Mouse (Mus musculus) liver, embryonic 15.5 days (tissue): ENCODE measurements at regions not wholly inside any gene's neighbourhood (a gene's known extent, or its start where the extent isn't known, plus 50 kb on each side); places are given as distances from the start of the nearest gene placed in this dataset.
"Not testable (repeated sequence)": the region's sequence is repeated elsewhere in the genome, so short reads cannot be mapped to it uniquely, and the experiment has no call there.

Experiments
- ATAC-seq: fragments of 200-750 bp; cut with Nextera tagmentation; 2 replicates; pipeline ENCODE4 v1.8.0; 2017; ENCODE audit warnings: moderate number of reproducible peaks, mild to moderate bottlenecking, moderate library complexity; ENCODE audit not compliant: insufficient read depth
- H3K27ac ChIP-seq: fragments of 300-500 bp; sonication (generic); replicated peaks from 2 replicates; pipeline ENCODE4 v1.5.1; 2015; ENCODE audit warnings: mild to moderate bottlenecking, inconsistent platforms
- H3K27me3 ChIP-seq: fragments of 300-500 bp; sonication (generic); 2 replicates; pipeline ENCODE4 v1.6.1; 2015; ENCODE audit warnings: mild to moderate bottlenecking, inconsistent platforms
- H3K36me3 ChIP-seq: fragments of 300-500 bp; sonication (generic); replicated peaks from 2 replicates; pipeline ENCODE4 v1.6.1; 2015; ENCODE audit warnings: moderate library complexity, mild to moderate bottlenecking, inconsistent platforms
- H3K4me1 ChIP-seq: fragments of 300-500 bp; sonication (generic); replicated peaks from 2 replicates; pipeline ENCODE4 v1.6.1; 2015; ENCODE audit warnings: inconsistent platforms
- H3K4me2 ChIP-seq: fragments of 300-500 bp; sonication (generic); 2 replicates; pipeline ENCODE4 v1.6.1; 2015; ENCODE audit warnings: moderate library complexity, mild to moderate bottlenecking, inconsistent platforms
- H3K4me3 ChIP-seq: fragments of 300-500 bp; sonication (generic); replicated peaks from 2 replicates; pipeline ENCODE4 v1.5.1; 2015; ENCODE audit warnings: mild to moderate bottlenecking, inconsistent platforms
- H3K9ac ChIP-seq: fragments of 300-500 bp; sonication (generic); 2 replicates; pipeline ENCODE4 v1.6.1; 2015; ENCODE audit warnings: moderate library complexity, mild to moderate bottlenecking, inconsistent platforms
- H3K9me3 ChIP-seq: fragments of 300-500 bp; sonication (generic); replicated peaks from 2 replicates; pipeline ENCODE4 v1.6.1; 2016; ENCODE audit warnings: inconsistent platforms
- WGBS: fragments of 180-500 bp; shearing (Covaris S2); methylation state at CpG from one replicate; pipeline ENCODE4 v1.1.7; 2015; ENCODE audit warnings: mixed read lengths; ENCODE audit not compliant: insufficient replicate concordance; 5-methylcytosine and 5-hydroxymethylcytosine counted together

GRCm38 (mm10) chr2:78533881-78534280, 334.0 kb upstream of the Ube2e3 start:
- H3K4me3 ChIP-seq, H3K4me2 ChIP-seq, H3K36me3 ChIP-seq, ATAC-seq, H3K9me3 ChIP-seq, H3K4me1 ChIP-seq, H3K27me3 ChIP-seq, H3K27ac ChIP-seq, H3K9ac ChIP-seq: not testable (repeated sequence)
- 80% methylated on average over 5 of the region's 5 CpGs for WGBS

DNA sequence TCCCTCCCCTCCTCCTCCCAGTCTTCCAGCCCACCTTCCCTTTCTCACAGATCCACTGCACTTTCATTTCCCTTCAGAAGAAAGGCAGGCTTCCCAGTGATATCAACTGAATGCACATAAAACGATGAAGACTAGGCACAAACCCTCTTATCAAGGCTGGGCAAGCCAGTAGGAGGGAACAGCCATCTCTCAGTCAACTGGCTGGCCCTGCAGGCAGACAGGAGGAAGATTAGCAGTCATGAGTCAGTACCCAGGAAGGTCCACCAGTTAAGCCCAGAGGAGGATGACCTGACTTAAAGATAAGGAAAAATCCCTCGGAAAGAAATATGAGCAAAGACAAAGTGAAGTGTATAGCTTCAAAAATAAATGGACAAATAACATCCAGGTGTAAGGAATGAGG, 337.4 kb upstream of the Ube2e3 start:
- Histone ChIP-seq H3K27me3 (no peaks in the 10 kb centered on the region), H3K9ac (no peak overlapping the region), H3K27ac (no peak overlapping the region), H3K4me3 (no peak overlapping the region), H3K36me3 (no peaks in the 10 kb centered on the region), H3K4me2 (no peak overlapping the region), H3K9me3 (no peaks in the 10 kb centered on the region), H3K4me1 (0 out of 2 replicates have a peak, but pooled peaks cover 3% of the 10 kb centered on the region)
- 22% methylated on average over 2 of the region's 2 CpGs for WGBS
- peak; percentile 56 for ATAC-seq

DNA sequence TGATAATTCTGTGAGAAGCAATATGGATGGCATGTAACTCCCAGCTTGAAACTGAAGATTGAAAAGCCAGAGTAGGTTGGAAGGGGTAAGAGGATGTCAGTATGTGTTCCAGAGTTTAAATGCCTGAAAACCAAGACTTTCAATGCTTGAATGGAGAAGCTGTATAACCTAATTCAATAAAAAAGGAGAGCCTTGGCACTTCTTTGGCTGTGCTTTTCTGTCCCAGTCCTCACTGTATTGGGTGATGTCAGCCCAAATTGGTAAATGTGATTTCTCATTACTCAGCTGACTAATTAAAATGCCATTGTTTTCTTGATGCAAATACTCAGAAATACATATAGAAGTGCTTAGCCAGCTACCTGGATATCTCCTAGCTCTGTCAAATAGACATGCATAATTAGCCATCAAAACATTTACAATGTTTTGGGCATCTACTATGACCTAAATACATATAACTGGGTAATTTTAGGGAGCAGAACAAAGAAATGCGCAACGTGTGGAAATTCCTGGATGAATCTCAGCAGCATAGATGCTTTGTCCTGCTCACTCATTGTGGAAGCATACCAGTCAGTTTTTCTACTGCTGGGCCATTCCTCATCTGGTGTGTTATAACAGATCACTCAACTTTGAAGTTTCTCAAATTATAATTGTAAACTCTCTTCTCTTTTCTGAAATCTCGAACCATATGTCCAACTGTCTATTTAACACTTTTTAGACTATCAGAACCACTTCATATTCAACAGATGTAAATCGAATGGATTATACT, 347.5 kb upstream of the Ube2e3 start:
- Histone ChIP-seq H3K4me2 (no peak overlapping the region), H3K27ac (no peak overlapping the region), H3K4me3 (no peak overlapping the region), H3K27me3 (no peaks in the 10 kb centered on the region), H3K9ac (no peak overlapping the region), H3K36me3 (no peaks in the 10 kb centered on the region), H3K9me3 (no peaks in the 10 kb centered on the region), H3K4me1 (no peaks in the 10 kb centered on the region)
- WGBS, result 70% methylated on average over 4 of the region's 4 CpGs
- no peak for ATAC-seq

DNA sequence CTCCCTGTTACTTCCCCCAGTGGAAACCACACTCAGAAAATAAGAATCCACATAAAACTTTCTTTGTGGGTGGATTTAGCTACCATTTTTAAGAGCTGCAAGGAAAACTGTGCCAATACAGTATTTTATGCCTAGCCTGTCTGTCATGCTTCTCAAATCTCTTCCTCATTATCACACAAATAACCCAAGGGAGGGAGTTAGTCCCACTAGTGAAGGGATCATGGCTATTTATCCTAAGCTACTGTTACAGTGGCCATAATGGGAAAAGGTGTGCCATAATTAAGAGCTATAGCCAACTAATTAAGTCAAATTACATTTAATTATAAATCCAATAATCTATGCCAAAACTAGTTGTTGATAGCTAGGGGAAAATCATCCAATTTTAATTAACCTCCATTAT, 374.8 kb upstream of the Ube2e3 start:
- Histone ChIP-seq H3K4me1 (no peaks in the 10 kb centered on the region), H3K9me3 (no peaks in the 10 kb centered on the region), H3K4me2 (no peak overlapping the region), H3K27ac (no peak overlapping the region), H3K27me3 (no peaks in the 10 kb centered on the region), H3K4me3 (no peak overlapping the region), H3K36me3 (no peaks in the 10 kb centered on the region), H3K9ac (no peak overlapping the region)
- no peak for ATAC-seq

- WGBS, result 62% methylated on average over 4 of the region's 4 CpGs
- Histone ChIP-seq H3K4me2 (no peak overlapping the region), H3K9me3 (no peaks in the 10 kb centered on the region), H3K36me3 (no peaks in the 10 kb centered on the region), H3K9ac (no peak overlapping the region), H3K27me3 (no peaks in the 10 kb centered on the region), H3K27ac (no peak overlapping the region), H3K4me3 (no peak overlapping the region), H3K4me1 (no peaks in the 10 kb centered on the region)
- no peak for ATAC-seq
Measured at GRCm38 (mm10) chr2:78480036-78480435, 387.9 kb upstream of the Ube2e3 start.

GRCm38 (mm10) chr2:78459444-78459843, 408.5 kb upstream of the Ube2e3 start:
- ATAC-seq, result no peak
- 71% methylated on average over 4 of the region's 4 CpGs for WGBS
- H3K9ac ChIP-seq, result no peak overlapping the region

GRCm38 (mm10) chr2:78453411-78453810, 414.5 kb upstream of the Ube2e3 start:
- Histone ChIP-seq H3K9me3 (no peaks in the 10 kb centered on the region), H3K36me3 (no peaks in the 10 kb centered on the region), H3K4me1 (no peaks in the 10 kb centered on the region), H3K27ac (no peak overlapping the region), H3K27me3 (no peaks in the 10 kb centered on the region), H3K9ac (no peak overlapping the region), H3K4me2 (no peak overlapping the region), H3K4me3 (no peak overlapping the region)
- no peak for ATAC-seq
- WGBS, result 52% methylated on average over 3 of the region's 3 CpGs

More at GRCm38 (mm10) chr2:78459444-78459843, 408.5 kb upstream of the Ube2e3 start:
- Histone ChIP-seq H3K27me3 (no peaks in the 10 kb centered on the region), H3K4me2 (no peak overlapping the region), H3K36me3 (no peaks in the 10 kb centered on the region), H3K9me3 (no peaks in the 10 kb centered on the region), H3K27ac (no peak overlapping the region), H3K4me1 (no peaks in the 10 kb centered on the region), H3K4me3 (no peak overlapping the region)

DNA sequence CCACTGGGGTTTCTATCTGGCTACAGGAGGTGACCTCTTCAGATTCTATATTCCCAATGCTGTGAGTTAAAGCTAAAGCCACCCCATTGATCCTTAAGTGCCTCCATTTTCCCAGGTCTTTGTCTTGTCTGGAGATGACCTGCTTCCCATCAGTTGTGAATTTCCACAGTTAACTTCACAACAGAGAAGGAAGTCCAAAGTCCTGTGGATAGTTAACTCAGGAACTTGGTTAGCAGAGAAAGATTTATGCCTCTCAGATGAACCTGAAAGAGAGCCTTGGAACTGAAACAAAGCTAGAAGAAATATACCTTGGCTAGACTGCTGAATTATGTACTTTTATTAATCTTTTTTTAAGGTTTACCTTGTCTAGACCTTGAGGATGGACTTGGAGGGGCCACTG, 431.1 kb upstream of the Ube2e3 start:
- Histone ChIP-seq H3K4me3 (no peak overlapping the region), H3K4me2 (no peak overlapping the region), H3K4me1 (no peaks in the 10 kb centered on the region), H3K36me3 (no peaks in the 10 kb centered on the region), H3K27ac (no peak overlapping the region), H3K27me3 (no peaks in the 10 kb centered on the region), H3K9ac (no peak overlapping the region), H3K9me3 (no peaks in the 10 kb centered on the region)
- no peak for ATAC-seq

DNA sequence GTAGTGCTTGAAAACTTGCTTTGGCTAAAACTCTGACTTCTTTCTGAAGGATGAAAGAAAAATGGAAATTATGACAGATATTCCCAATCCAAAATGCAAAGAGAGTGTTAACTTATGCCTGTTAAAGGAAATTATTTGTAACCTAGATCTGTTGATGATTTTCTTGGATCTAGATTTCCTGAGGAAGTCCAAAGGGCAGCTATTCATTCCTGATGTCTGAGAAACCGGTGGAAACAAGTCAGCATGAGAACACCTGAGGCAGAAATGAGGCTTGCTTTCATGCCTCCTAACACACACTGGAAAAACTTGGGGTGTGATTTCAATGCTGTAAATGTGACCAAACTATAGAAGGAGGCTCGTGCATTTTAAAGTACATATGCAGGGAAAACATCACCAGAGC, 432.9 kb upstream of the Ube2e3 start:
- H3K27me3 ChIP-seq, result no peaks in the 10 kb centered on the region
- no peaks in the 10 kb centered on the region for H3K4me1 ChIP-seq
- no peak overlapping the region for H3K4me3 ChIP-seq
- H3K9ac ChIP-seq, result no peak overlapping the region
- no peak overlapping the region for H3K27ac ChIP-seq
- 32% methylated on average over 2 of the region's 2 CpGs for WGBS
- H3K9me3 ChIP-seq, result no peaks in the 10 kb centered on the region
- no peak for ATAC-seq
- no peaks in the 10 kb centered on the region for H3K36me3 ChIP-seq
- no peak overlapping the region for H3K4me2 ChIP-seq

DNA sequence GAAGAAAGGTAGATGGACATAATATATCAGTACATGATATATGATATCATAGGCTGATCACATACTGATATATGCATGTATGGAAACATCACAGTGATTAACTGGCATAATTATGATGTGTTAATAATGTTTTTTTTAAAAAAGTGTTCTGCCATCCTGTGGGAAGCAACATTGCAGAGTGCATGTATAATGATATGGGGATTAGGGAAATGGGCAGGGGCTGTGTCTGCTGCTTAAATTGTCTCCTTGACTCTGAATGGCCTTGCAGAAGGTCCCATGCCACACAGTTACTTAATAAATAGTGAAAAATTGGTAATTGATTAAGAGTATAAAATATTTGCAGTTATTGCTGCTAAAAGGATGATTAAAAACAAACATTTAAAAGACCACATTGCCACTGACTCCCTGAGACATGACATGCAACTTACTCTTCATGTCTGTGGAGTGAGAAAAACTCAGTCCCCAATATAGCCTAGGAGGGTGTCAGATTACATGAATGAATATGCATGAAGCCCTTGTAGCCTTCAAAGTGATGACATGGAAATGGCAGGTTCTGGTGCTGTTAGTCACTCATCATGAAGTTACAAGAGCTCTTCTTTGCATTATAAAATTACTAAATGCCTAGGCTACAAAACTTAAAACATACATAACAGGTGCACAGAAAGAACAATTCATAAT, 440.1 kb upstream of the Ube2e3 start:
- Histone ChIP-seq H3K4me2 (no peak overlapping the region), H3K27me3 (no peaks in the 10 kb centered on the region), H3K27ac (no peak overlapping the region), H3K4me3 (no peak overlapping the region), H3K36me3 (no peaks in the 10 kb centered on the region), H3K4me1 (no peaks in the 10 kb centered on the region), H3K9me3 (no peaks in the 10 kb centered on the region), H3K9ac (no peak overlapping the region)
- ATAC-seq, result no peak

DNA sequence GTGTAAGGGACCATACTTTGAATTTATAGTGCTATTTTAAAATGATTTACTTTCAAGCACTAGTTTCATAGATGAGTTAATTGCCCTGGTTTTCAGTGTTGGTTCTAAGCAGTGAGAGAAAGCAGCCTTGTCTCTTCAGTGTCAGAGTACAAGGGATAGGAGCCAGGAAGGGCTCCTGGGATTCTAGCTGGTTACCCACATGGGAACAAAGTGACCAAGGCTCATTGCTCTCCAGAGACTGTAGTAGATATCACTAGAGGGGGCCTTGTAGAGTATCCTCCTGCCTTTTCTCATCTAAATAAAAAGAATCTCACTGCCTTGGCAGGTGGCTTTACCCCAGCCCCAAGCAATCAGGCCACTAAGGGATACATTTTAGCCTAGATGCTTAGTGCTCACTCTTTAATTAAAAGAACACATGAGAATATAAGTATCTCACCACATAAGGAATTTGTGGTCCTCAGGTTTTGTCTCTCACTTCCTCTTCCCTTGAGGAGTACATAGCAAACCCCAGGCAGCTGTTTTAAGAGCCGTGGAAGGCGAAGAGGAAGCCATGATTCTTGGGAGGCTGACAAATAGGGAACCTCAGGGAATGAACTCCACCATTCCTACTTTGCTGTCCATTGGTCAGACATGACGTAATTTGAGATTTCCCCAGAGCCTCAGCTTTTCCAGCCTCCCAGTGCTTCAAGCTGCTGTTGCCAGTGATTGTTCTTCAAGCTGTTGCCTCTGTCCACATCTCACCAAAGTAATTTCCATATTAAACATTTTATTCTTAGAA, 449.2 kb upstream of the Ube2e3 start:
- Histone ChIP-seq H3K4me2 (no peak overlapping the region), H3K27me3 (no peaks in the 10 kb centered on the region), H3K9me3 (no peaks in the 10 kb centered on the region), H3K9ac (no peak overlapping the region), H3K27ac (no peak overlapping the region), H3K4me3 (no peak overlapping the region), H3K36me3 (no peaks in the 10 kb centered on the region), H3K4me1 (no peaks in the 10 kb centered on the region)
- 31% methylated on average over 3 of the region's 3 CpGs for WGBS
- no peak for ATAC-seq
